Mouse (Mus musculus): Measurements from ENCODE around the gene Sult5a1.

- TF ChIP-seq POLR2A (IDR thresholded peaks at IDR 0.05; ENCODE audit: borderline replicate concordance, control insufficient read depth, low read depth, low read length) (no peak), CTCF (IDR thresholded peaks at IDR 0.05; ENCODE audit: control insufficient read depth, insufficient read depth, low read length) (no peak)
Observed at GRCm38 (mm10) chr8:123105553-123106326, 52.4 kb downstream of the Sult5a1 start.

Data from bone marrow, adult 2 months (tissue).